Mouse (Mus musculus) ovary, postnatal 14 days (tissue): ENCODE data around the gene 1700086D15Rik.

ENCODE experiments used
- DNase-seq: peaks from one replicate; pipeline ENCODE4 v3.0.0; 2022; ENCODE audit warnings: low spot score

1700086D15Rik gene

GRCm38 (mm10) chr11:65159791-65160190 is at the start of gene 1700086D15Rik:
TSS of gene 1700086D15Rik (minus strand) at chr11:65159891.
- DNase-seq: no peak

- no peak for DNase-seq
Measured at GRCm38 (mm10) chr11:65209441-65209840, 49.8 kb upstream of the 1700086D15Rik start.

- DNase-seq: no peak
Measured at GRCm38 (mm10) chr11:65205306-65205705, 45.6 kb upstream of the 1700086D15Rik start.

GRCm38 (mm10) chr11:65204651-65205050 is 45.0 kb upstream of the 1700086D15Rik start:
- no peak for DNase-seq

- no peak for DNase-seq
Measured at GRCm38 (mm10) chr11:65203020-65203419, 43.3 kb upstream of the 1700086D15Rik start.

- no peak for DNase-seq
Measured at GRCm38 (mm10) chr11:65202236-65202635, 42.5 kb upstream of the 1700086D15Rik start.

GRCm38 (mm10) chr11:65198026-65198425 is 38.3 kb upstream of the 1700086D15Rik start:
- no peak for DNase-seq

- DNase-seq: peak; percentile 76
Measured at GRCm38 (mm10) chr11:65197280-65197679, 37.6 kb upstream of the 1700086D15Rik start.

- DNase-seq: no peak
Measured at GRCm38 (mm10) chr11:65186974-65187373, 27.3 kb upstream of the 1700086D15Rik start.

- no peak for DNase-seq
Measured at GRCm38 (mm10) chr11:65185114-65185513, 25.4 kb upstream of the 1700086D15Rik start.

GRCm38 (mm10) chr11:65170121-65170750 is 10.5 kb upstream of the 1700086D15Rik start:
- no peak for DNase-seq

- DNase-seq: peak; percentile 43
Measured at GRCm38 (mm10) chr11:65162767-65163120, 3.1 kb upstream of the 1700086D15Rik start, which contains the start of gene Arhgap44. TSS of gene Arhgap44 (minus strand) at chr11:65162961.

GRCm38 (mm10) chr11:65161881-65162766 is 2.4 kb upstream of the 1700086D15Rik start:
- DNase-seq: no peak

- DNase-seq: no peak
Measured at GRCm38 (mm10) chr11:65160991-65161880, 1.5 kb upstream of the 1700086D15Rik start.

GRCm38 (mm10) chr11:65158658-65158990 is 1.1 kb downstream of the 1700086D15Rik start:
- DNase-seq: no peak

GRCm38 (mm10) chr11:65157966-65158657 is 1.6 kb downstream of the 1700086D15Rik start:
- no peak for DNase-seq

- no peak for DNase-seq
Measured at GRCm38 (mm10) chr11:65153006-65153405, 6.7 kb downstream of the 1700086D15Rik start.

- DNase-seq: no peak
Measured at GRCm38 (mm10) chr11:65148441-65148840, 11.2 kb downstream of the 1700086D15Rik start.

- DNase-seq: no peak
Measured at GRCm38 (mm10) chr11:65142838-65143417, 16.8 kb downstream of the 1700086D15Rik start.

- DNase-seq: no peak
Measured at GRCm38 (mm10) chr11:65139030-65139429, 20.7 kb downstream of the 1700086D15Rik start.

GRCm38 (mm10) chr11:65137145-65137652 is 22.5 kb downstream of the 1700086D15Rik start:
- no peak for DNase-seq
